Comparison of ENCODE assay signal across 8 mouse cellular contexts in the genomic region with DNA sequence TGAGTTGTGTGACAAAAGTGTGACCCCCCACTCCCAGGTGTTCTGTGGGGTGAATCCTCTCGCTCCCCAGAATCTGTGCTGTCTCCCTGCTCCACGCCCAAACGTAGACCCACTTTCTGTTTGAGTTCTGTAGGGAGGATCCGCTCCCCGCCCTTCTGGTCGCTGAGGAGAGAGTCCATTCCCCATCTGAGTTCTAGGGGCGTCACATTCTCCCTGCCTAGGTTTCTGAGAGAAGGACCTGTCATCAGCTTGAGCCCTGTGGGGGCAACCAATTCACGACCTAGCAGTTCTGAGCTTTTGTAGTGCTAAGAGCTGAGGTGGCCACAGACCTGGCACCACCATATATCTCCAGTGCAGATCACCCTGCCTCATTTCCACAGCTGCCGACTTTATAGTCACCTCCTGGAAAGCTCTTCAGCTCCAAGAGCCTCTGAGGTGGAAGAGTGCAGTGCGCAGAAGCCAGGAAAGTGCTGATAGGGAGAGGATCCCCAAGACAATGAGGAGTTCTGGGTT. TPM values are rescaled to one million over a fixed set of nuclear protein-coding genes. Genes with fewer than 3 reads are reported as not detected.
DNase-seq lines count a peak whose midpoint lies in the region; ATAC-seq and TF ChIP-seq lines count a peak whose summit lies in the region.

No protein-coding gene starts in this region.

- peak overlapping the region; percentile 72 for H3K9ac ChIP-seq in lung, postnatal 0 days (replicated peaks; ENCODE audit: low read depth)
- H3K9ac ChIP-seq in embryonic facial prominence, embryonic 14.5 days (ENCODE audit: low read depth, low read length): peak overlapping the region; percentile 97
- peak overlapping the region; percentile 95 for H3K9ac ChIP-seq in intestine, postnatal 0 days (ENCODE audit: low read depth, low read length)
- H3K9ac ChIP-seq in neural tube, embryonic 13.5 days: peak overlapping the region; percentile 94

- H3K27ac ChIP-seq in lung, postnatal 0 days (ENCODE audit: low read length): peak overlapping the region; percentile 79
- peak overlapping the region; percentile 59 for H3K27ac ChIP-seq in embryonic facial prominence, embryonic 14.5 days (replicated peaks; ENCODE audit: low read depth, low read length)
- H3K27ac ChIP-seq in intestine, postnatal 0 days (ENCODE audit: low read depth, low read length): peak overlapping the region; percentile 54
- H3K27ac ChIP-seq in neural tube, embryonic 13.5 days (replicated peaks): peak overlapping the region; percentile 77; the same call in 1 of the 2 replicates

- TF ChIP-seq EP300 in lung, postnatal 0 days (IDR thresholded peaks at IDR 0.05): 0 out of 2 replicates have a peak, but pooled peaks have one; percentile 32

- peaks cover 5% of the 10 kb centered on the region; the same call in 1 of the 2 replicates for H3K4me1 ChIP-seq in lung, postnatal 0 days (ENCODE audit: insufficient read depth, low read depth, low read length)
- no peaks in the 10 kb centered on the region for H3K4me1 ChIP-seq in embryonic facial prominence, embryonic 14.5 days (ENCODE audit: control insufficient read depth, insufficient read depth, low read length)
- H3K4me1 ChIP-seq in intestine, postnatal 0 days (replicated peaks; ENCODE audit: control insufficient read depth, insufficient read depth, low read length): no peaks in the 10 kb centered on the region
- peaks cover 18% of the 10 kb centered on the region for H3K4me1 ChIP-seq in neural tube, embryonic 13.5 days (replicated peaks)

- peak; percentile 55 for DNase-seq in lung, postnatal 0 days (ENCODE audit: low spot score)
- no peak for DNase-seq in lung, postnatal 4 days
- DNase-seq in embryonic facial prominence, embryonic 14.5 days (ENCODE audit: low spot score): peak; percentile 9
- no peak for DNase-seq in thymus, postnatal 4 days
- no peak for DNase-seq in testis, postnatal 10 days (ENCODE audit: low spot score)
- DNase-seq in yolk sac, embryonic 10.5 days (ENCODE audit: low spot score): no peak

- ATAC-seq in lung, postnatal 0 days: peak; percentile 64
- ATAC-seq in embryonic facial prominence, embryonic 14.5 days (ENCODE audit: low read depth): no peak; the same call in 1 of the 2 replicates
- ATAC-seq in intestine, postnatal 0 days: peak; percentile 65
- ATAC-seq in neural tube, embryonic 13.5 days (ENCODE audit: low read depth): peak; percentile 75

- 2% methylated on average over 10 of the region's 10 CpGs for WGBS in lung, postnatal 0 days
- 3% methylated on average over 10 of the region's 10 CpGs for WGBS in embryonic facial prominence, embryonic 14.5 days
- 4% methylated on average over 10 of the region's 10 CpGs for WGBS in intestine, postnatal 0 days
- 4% methylated on average over 10 of the region's 10 CpGs for WGBS in neural tube, embryonic 13.5 days

- H3K9me3 ChIP-seq in lung, postnatal 0 days (ENCODE audit: low read length): no peaks in the 10 kb centered on the region
- H3K9me3 ChIP-seq in embryonic facial prominence, embryonic 14.5 days (ENCODE audit: control insufficient read depth, low read length): no peaks in the 10 kb centered on the region
- H3K9me3 ChIP-seq in intestine, postnatal 0 days (ENCODE audit: control insufficient read depth): no peaks in the 10 kb centered on the region
- H3K9me3 ChIP-seq in neural tube, embryonic 13.5 days: no peaks in the 10 kb centered on the region

- peak overlapping the region; percentile 91 for H3K4me2 ChIP-seq in lung, postnatal 0 days (replicated peaks; ENCODE audit: low read depth, low read length)
- peak overlapping the region; percentile 78 for H3K4me2 ChIP-seq in embryonic facial prominence, embryonic 14.5 days (ENCODE audit: low read depth, low read length)
- peak overlapping the region; percentile 84 for H3K4me2 ChIP-seq in intestine, postnatal 0 days (replicated peaks; ENCODE audit: low read depth)
- H3K4me2 ChIP-seq in neural tube, embryonic 13.5 days: peak overlapping the region; percentile 84

- no peaks in the 10 kb centered on the region for H3K27me3 ChIP-seq in lung, postnatal 0 days (replicated peaks; ENCODE audit: insufficient read depth, low read length)
- H3K27me3 ChIP-seq in embryonic facial prominence, embryonic 14.5 days (replicated peaks; ENCODE audit: control insufficient read depth, insufficient read depth, low read length): 0 out of 2 replicates have a peak, but pooled peaks cover 3% of the 10 kb centered on the region
- H3K27me3 ChIP-seq in intestine, postnatal 0 days (replicated peaks; ENCODE audit: control insufficient read depth, insufficient read depth, low read length): 0 out of 2 replicates have a peak, but pooled peaks cover 3% of the 10 kb centered on the region
- peaks cover 8% of the 10 kb centered on the region for H3K27me3 ChIP-seq in neural tube, embryonic 13.5 days

- no peak for TF ChIP-seq CTCF in lung, postnatal 0 days (IDR thresholded peaks at IDR 0.05)
- TF ChIP-seq CTCF in intestine, postnatal 0 days (IDR thresholded peaks at IDR 0.05; ENCODE audit: low read depth): no peak

- H3K4me3 ChIP-seq in lung, postnatal 0 days (ENCODE audit: low read depth, low read length): peak overlapping the region; percentile 91
- H3K4me3 ChIP-seq in embryonic facial prominence, embryonic 14.5 days (ENCODE audit: low read depth, low read length): peak overlapping the region; percentile 96
- H3K4me3 ChIP-seq in intestine, postnatal 0 days (ENCODE audit: low read depth, low read length): peak overlapping the region; percentile 84
- peak overlapping the region; percentile 94 for H3K4me3 ChIP-seq in neural tube, embryonic 13.5 days

- no peaks in the 10 kb centered on the region for H3K36me3 ChIP-seq in lung, postnatal 0 days (ENCODE audit: insufficient read depth, low read length)
- H3K36me3 ChIP-seq in embryonic facial prominence, embryonic 14.5 days (ENCODE audit: control insufficient read depth, insufficient read depth, low read length): peaks cover 18% of the 10 kb centered on the region
- H3K36me3 ChIP-seq in intestine, postnatal 0 days (ENCODE audit: control insufficient read depth, insufficient read depth): peaks cover 18% of the 10 kb centered on the region
- H3K36me3 ChIP-seq in neural tube, embryonic 13.5 days: peaks cover 19% of the 10 kb centered on the region

RNA-seq across cellular contexts. Expression of a gene that starts 0.5 kb away (rescaled TPM):
- 160 and 162 TPM in 2 replicates for polyA plus RNA-seq in lung, postnatal 0 days (2015; fragmentation: Nextera tagmentation; extraction: Ambion mirVana)
- polyA plus RNA-seq in embryonic facial prominence, embryonic 14.5 days (2014; fragmentation: Nextera tagmentation; extraction: Ambion mirVana): 256 and 284 TPM in 2 replicates
- 250 and 280 TPM in 2 replicates for polyA plus RNA-seq in intestine, postnatal 0 days (2015; fragmentation: Nextera tagmentation; extraction: Ambion mirVana)
- polyA plus RNA-seq in neural tube, embryonic 13.5 days (2015; fragmentation: Nextera tagmentation; extraction: Ambion mirVana): 313 and 317 TPM in 2 replicates

RNA-seq across cellular contexts. Expression of a gene that starts 10.8 kb away (rescaled TPM):
- polyA plus RNA-seq in lung, postnatal 0 days (2015; fragmentation: Nextera tagmentation; extraction: Ambion mirVana): not detected in 2 replicates
- polyA plus RNA-seq in embryonic facial prominence, embryonic 14.5 days (2014; fragmentation: Nextera tagmentation; extraction: Ambion mirVana): 0.03 TPM in 1 of 2 replicates, not detected in the other
- not detected in 2 replicates for polyA plus RNA-seq in intestine, postnatal 0 days (2015; fragmentation: Nextera tagmentation; extraction: Ambion mirVana)
- not detected in 2 replicates for polyA plus RNA-seq in neural tube, embryonic 13.5 days (2015; fragmentation: Nextera tagmentation; extraction: Ambion mirVana)

RNA-seq across cellular contexts. Expression of a gene that starts 21.8 kb away (rescaled TPM):
- polyA plus RNA-seq in lung, postnatal 0 days (2015; fragmentation: Nextera tagmentation; extraction: Ambion mirVana): not detected in 2 replicates
- polyA plus RNA-seq in embryonic facial prominence, embryonic 14.5 days (2014; fragmentation: Nextera tagmentation; extraction: Ambion mirVana): not detected in 2 replicates
- polyA plus RNA-seq in intestine, postnatal 0 days (2015; fragmentation: Nextera tagmentation; extraction: Ambion mirVana): not detected in 2 replicates
- polyA plus RNA-seq in neural tube, embryonic 13.5 days (2015; fragmentation: Nextera tagmentation; extraction: Ambion mirVana): not detected in 2 replicates

RNA-seq across cellular contexts. Expression of a gene that starts 44.3 kb away (rescaled TPM):
- polyA plus RNA-seq in lung, postnatal 0 days (2015; fragmentation: Nextera tagmentation; extraction: Ambion mirVana): not detected in 2 replicates
- 0.11 and 0.12 TPM in 2 replicates for polyA plus RNA-seq in embryonic facial prominence, embryonic 14.5 days (2014; fragmentation: Nextera tagmentation; extraction: Ambion mirVana)
- not detected in 2 replicates for polyA plus RNA-seq in intestine, postnatal 0 days (2015; fragmentation: Nextera tagmentation; extraction: Ambion mirVana)
- polyA plus RNA-seq in neural tube, embryonic 13.5 days (2015; fragmentation: Nextera tagmentation; extraction: Ambion mirVana): not detected in 2 replicates

Comparison
In these comparisons a context has a peak if more than half of its experiments do, and no peak if none do; other contexts are left out.
1. DNase-seq: peak in lung, postnatal 0 days (single experiment) and embryonic facial prominence, embryonic 14.5 days (single experiment); none in lung, postnatal 4 days (0 of 2), thymus, postnatal 4 days (single experiment), testis, postnatal 10 days (single experiment) and yolk sac, embryonic 10.5 days (single experiment).
2. Peak in every context shown above with its lines, with median percentiles within 50 percentile points of each other: H3K27ac ChIP-seq, H3K4me2 ChIP-seq, H3K4me3 ChIP-seq and H3K9ac ChIP-seq.